Mouse (Mus musculus) kidney, embryonic 15.5 days (tissue): ENCODE results near the gene 3300002I08Rik. TPM values are rescaled to one million over a fixed set of nuclear protein-coding genes. Genes with fewer than 3 reads are reported as not detected.
A peak's percentile ranks its signal among the peaks of the same experiment; 100 is the strongest.
"Not testable (repeated sequence)": the region's sequence is repeated elsewhere in the genome, so short reads cannot be mapped to it uniquely, and the experiment has no call there.

Experiments
- ATAC-seq: fragments of 200-750 bp; cut with Nextera tagmentation; replicated peaks from 2 replicates; pipeline ENCODE4 v1.8.0; 2017; ENCODE audit warnings: moderate TSS enrichment; ENCODE audit not compliant: low FRiP score
- H3K27ac ChIP-seq: fragments of 300-500 bp; sonication (generic); 2 replicates; pipeline ENCODE4 v1.5.1; 2015; ENCODE audit warnings: mild to moderate bottlenecking, inconsistent platforms
- H3K27me3 ChIP-seq: fragments of 300-500 bp; sonication (generic); 2 replicates; pipeline ENCODE4 v1.6.1; 2015; ENCODE audit warnings: inconsistent platforms
- H3K36me3 ChIP-seq: fragments of 300-500 bp; sonication (generic); 2 replicates; pipeline ENCODE4 v1.6.1; 2015; ENCODE audit warnings: inconsistent platforms
- H3K4me1 ChIP-seq: fragments of 300-500 bp; sonication (generic); 2 replicates; pipeline ENCODE4 v1.6.1; 2015; ENCODE audit warnings: inconsistent platforms
- H3K4me2 ChIP-seq: fragments of 300-500 bp; sonication (generic); 2 replicates; pipeline ENCODE4 v1.6.1; 2015; ENCODE audit warnings: moderate library complexity, mild to moderate bottlenecking, inconsistent platforms
- H3K4me3 ChIP-seq: fragments of 300-500 bp; sonication (generic); replicated peaks from 2 replicates; pipeline ENCODE4 v1.5.1; 2015; ENCODE audit warnings: mild to moderate bottlenecking, inconsistent platforms
- H3K9ac ChIP-seq: fragments of 300-500 bp; sonication (generic); 2 replicates; pipeline ENCODE4 v1.6.1; 2015; ENCODE audit warnings: mild to moderate bottlenecking, inconsistent platforms
- H3K9me3 ChIP-seq: fragments of 300-500 bp; sonication (generic); replicated peaks from 2 replicates; pipeline ENCODE4 v1.6.1; 2016; ENCODE audit warnings: inconsistent platforms
- WGBS: fragments of 180-500 bp; shearing (Covaris S2); methylation state at CpG from one replicate; pipeline ENCODE4 v1.1.7; 2015; ENCODE audit warnings: mixed read lengths; 5-methylcytosine and 5-hydroxymethylcytosine counted together
- polyA plus RNA-seq: library from polyadenylated mRNA; unstranded; fragments of >200 nt; fragmentation: Nextera tagmentation; extraction: Ambion mirVana; gene quantifications from 2 replicates; pipeline ENCODE4 v1.2.1, GENCODE M21; 2015

3300002I08Rik gene
- polyA plus RNA-seq: 8.7 and 9.1 TPM in 2 replicates

DNA sequence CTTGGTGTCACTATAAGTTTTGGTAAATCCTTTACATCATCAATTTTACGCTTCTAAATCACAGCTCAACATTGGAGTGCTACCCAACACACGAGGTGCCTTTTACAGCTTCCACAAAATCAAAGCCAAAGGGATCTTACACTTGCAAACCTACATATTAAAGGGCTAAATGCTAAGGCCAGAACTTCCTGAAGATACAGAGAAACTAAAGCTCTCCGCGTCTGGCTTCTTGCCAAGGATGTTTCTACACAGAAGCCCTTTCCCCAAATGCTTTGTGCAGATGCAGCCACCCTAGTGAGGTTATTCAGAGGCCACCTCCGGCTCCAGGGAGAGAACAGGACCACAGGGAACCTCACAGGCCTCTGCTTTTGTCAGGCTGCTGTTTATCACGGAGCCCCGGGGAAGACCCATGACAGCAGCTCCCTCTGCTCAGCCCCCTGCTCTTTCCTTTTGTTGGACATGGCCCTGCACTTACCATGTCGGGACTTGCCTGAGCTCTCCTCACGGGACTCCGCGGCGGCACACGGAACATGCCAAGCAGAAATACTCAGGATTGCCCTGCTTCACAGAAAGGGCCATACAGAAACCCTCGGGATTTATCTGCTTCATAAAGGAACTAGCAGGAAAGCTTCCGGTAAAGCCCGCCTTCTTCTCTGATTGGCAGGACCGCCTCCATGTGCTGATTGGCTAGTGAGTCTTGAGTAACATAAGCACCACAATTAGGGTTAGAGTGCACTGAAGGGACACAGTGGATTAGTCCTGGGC is at the start of gene 3300002I08Rik:
TSS of gene 3300002I08Rik (minus strand) at position 653 of the 765 bp plus-strand sequence.
- Histone ChIP-seq H3K9ac (peak within 1 kb of the TSS; percentile 79), H3K4me3 (peak within 1 kb of the TSS; percentile 70), H3K4me2 (peak within 1 kb of the TSS; percentile 61), H3K27ac (peak within 1 kb of the TSS; percentile 88)
- not testable (repeated sequence) for H3K9me3 ChIP-seq, H3K4me1 ChIP-seq, H3K36me3 ChIP-seq, H3K27me3 ChIP-seq
- WGBS: 4% methylated on average over 17 of the region's 17 CpGs
- peak; percentile 100 for ATAC-seq

DNA sequence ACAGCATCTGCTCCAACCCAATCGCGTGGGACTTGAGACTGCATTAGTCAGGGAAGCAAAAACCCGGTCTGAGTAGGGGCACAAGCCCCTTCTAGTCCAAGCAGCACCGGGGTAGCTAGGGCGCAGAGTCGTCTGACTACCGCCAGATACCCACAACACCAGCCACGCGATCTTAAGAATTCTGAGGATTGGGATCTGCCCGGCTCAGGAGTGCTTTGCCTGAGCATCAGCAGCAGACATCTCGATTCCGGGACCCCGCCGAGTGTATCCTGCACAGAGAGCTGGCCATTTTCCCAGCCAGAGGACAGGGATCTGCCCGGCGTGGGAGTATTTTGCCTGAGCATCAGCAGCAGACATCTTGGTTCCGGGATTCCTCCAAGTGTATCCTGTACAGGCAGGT is 49.6 kb upstream of the 3300002I08Rik start:
- not testable (repeated sequence) for ATAC-seq, H3K27ac ChIP-seq, H3K4me2 ChIP-seq, H3K27me3 ChIP-seq, H3K9ac ChIP-seq, H3K4me3 ChIP-seq, H3K4me1 ChIP-seq
- WGBS: 88% methylated on average over 17 of the region's 17 CpGs
- peaks cover 33% of the 10 kb centered on the region for H3K36me3 ChIP-seq
- peaks cover 20% of the 10 kb centered on the region for H3K9me3 ChIP-seq

DNA sequence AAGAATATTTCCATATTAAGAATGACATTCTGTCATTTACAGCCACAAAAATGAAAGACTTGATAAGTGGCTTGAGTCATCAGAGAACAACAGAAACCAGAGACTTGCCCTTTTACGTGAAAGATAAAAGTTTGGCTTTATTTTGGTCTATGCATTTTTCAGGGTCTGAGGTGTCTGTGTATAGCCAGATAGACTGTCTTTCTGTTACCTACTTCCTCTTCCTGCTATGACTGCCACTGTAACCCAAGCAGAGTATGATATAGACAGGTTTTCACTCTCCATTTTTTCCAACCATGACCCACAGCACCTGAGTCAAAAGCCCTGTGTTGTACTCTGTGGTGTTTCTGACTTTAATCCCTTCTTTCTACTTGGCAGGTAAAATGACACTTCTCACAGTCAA is 27.6 kb upstream of the 3300002I08Rik start:
- no peaks in the 10 kb centered on the region for H3K36me3 ChIP-seq
- H3K27me3 ChIP-seq: no peaks in the 10 kb centered on the region
- no peaks in the 10 kb centered on the region for H3K9me3 ChIP-seq
- no peak for ATAC-seq
- no peak overlapping the region for H3K4me2 ChIP-seq
- no peaks in the 10 kb centered on the region for H3K4me1 ChIP-seq
- no peak overlapping the region for H3K4me3 ChIP-seq
- H3K9ac ChIP-seq: no peak overlapping the region
- 92% methylated on average over 1 of the region's 1 CpGs for WGBS
- no peak overlapping the region for H3K27ac ChIP-seq

DNA sequence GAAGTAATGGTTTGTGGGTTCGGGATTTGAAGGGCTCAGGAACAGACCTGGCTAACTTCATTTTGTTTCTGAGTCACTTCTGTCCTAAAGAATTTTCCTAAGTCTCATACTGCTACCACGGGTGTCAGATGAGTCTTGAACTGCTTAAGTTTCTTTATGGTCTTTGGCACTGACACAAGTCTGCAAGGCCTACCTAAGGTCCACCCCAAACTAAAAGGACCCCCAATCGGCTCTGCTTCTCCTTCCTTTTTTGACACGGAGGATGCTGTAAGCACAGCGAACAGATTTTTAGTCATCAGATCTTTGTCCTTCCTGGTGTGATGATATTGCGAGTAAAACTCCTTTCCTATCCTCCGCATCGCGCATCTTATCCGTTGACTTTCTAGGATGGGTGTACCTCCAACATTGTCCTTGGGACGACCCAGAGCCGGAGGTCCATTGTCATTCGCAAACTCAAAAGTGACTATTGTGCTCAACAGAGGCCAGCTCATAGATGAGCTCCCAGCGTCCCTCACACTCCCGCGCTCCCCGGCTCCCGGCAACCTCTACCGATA is 23.1 kb upstream of the 3300002I08Rik start:
- ATAC-seq, H3K9ac ChIP-seq: not testable (repeated sequence)

DNA sequence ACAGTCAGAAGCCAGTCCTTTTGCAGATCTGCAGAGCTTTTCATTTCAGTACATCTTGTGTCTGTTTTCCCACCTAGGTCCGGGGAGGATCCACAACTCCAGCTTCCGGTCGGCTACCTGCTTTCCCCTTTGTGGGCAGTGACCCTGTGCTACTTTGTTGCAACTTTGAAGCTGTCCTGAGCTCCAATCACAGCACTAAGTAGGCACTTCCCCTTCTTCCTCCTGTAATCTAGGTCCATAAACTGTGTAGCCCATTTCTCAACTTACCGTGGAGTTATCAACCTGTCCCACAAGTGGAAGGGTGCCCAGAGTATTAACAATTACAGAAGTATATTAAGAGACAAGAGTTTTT is 289 bp upstream of the 3300002I08Rik start:
- Histone ChIP-seq H3K36me3 (no peaks in the 10 kb centered on the region), H3K4me3 (peak overlapping the region; percentile 70), H3K9ac (peak overlapping the region; percentile 79), H3K27ac (peak overlapping the region; percentile 88), H3K27me3 (no peaks in the 10 kb centered on the region), H3K9me3 (no peaks in the 10 kb centered on the region), H3K4me2 (peak overlapping the region; percentile 61), H3K4me1 (no peaks in the 10 kb centered on the region)
- 5% methylated on average over 4 of the region's 4 CpGs for WGBS
- ATAC-seq: peak; percentile 76

More for the DNA sequence above, 23.1 kb upstream of the 3300002I08Rik start:
- H3K36me3 ChIP-seq, H3K4me2 ChIP-seq, H3K27me3 ChIP-seq, H3K27ac ChIP-seq, H3K4me3 ChIP-seq, H3K4me1 ChIP-seq, H3K9me3 ChIP-seq: not testable (repeated sequence)
- WGBS: 95% methylated on average over 19 of the region's 19 CpGs

DNA sequence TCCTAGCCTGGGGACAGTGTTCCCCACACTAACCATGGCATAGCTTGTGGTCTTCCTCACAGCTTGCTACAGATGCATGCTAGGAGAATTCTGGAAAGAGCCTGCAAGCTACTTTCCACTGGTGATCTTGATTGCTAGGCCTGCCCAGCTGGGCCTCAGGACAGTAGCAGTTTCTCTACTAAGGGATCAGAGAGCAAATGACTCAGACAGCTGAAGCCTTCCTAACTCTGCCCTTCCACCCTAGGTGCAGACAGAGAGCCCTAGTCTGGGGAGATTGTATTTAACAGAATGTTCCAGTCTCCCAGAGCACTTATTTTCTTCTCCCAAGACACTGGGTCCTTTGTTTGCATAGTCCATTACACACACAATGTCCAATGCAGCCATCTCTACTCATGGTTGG is 5.4 kb downstream of the 3300002I08Rik start:
- H3K27ac ChIP-seq, H3K4me3 ChIP-seq, H3K9ac ChIP-seq, H3K4me1 ChIP-seq, H3K36me3 ChIP-seq, H3K9me3 ChIP-seq, H3K27me3 ChIP-seq, H3K4me2 ChIP-seq, ATAC-seq: not testable (repeated sequence)

DNA sequence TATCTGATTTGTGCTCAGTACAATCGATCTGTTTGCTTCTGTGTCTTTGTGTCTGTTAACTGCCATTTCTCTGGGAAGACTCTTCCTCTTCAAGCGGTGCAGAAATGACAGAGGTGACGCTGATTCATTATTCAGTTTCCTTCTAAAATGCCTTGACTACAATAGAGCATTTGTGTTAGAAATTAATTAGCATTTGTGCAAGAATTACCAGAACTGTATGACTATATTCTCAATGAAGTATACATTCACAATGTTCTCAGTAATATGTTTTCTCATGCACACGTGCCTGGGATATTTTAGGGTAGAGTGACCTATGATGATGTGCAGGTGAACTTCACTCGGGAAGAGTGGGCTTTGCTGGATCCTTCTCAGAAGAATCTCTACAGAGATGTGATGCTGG is 39.2 kb downstream of the 3300002I08Rik start, which contains the start of gene Gm10130:
TSS of gene Gm10130 (plus strand) at position 301 of the 400 bp plus-strand sequence.
- no peak for ATAC-seq
- no peak within 1 kb of the TSS for H3K9ac ChIP-seq
- H3K4me3 ChIP-seq: no peak within 1 kb of the TSS
- H3K9me3 ChIP-seq: peaks cover 32% of the 10 kb centered on the region
- no peaks in the 10 kb centered on the region for H3K27me3 ChIP-seq
- WGBS: 95% methylated on average over 5 of the region's 5 CpGs
- H3K27ac ChIP-seq: no peak within 1 kb of the TSS
- no peaks in the 10 kb centered on the region for H3K4me1 ChIP-seq
- no peak within 1 kb of the TSS for H3K4me2 ChIP-seq
- peaks cover 68% of the 10 kb centered on the region for H3K36me3 ChIP-seq

DNA sequence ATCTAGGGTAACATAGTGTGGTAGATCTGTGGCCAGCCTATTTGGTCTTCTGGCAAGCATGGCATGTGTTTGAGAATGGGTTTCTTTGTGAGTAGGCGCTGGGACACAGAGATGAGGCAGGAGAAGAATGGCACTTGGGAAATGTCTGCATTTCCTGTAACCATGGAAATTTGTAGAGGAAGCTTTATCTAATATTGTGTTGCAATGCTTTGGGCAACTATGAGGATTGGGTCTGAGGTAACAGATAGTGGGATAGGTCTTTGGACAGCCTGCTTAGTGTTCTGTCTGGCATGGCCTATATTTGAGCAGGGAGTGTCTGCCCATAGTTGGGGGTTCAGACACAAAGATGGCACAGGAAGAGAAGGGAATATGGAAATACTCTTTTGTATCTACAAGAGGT is 43.6 kb downstream of the 3300002I08Rik start:
- ATAC-seq: no peak
- Histone ChIP-seq H3K9ac (no peak overlapping the region), H3K4me3 (no peak overlapping the region), H3K4me2 (no peak overlapping the region), H3K36me3 (peaks cover 80% of the 10 kb centered on the region), H3K27me3 (no peaks in the 10 kb centered on the region), H3K4me1 (no peaks in the 10 kb centered on the region), H3K9me3 (peaks cover 30% of the 10 kb centered on the region), H3K27ac (no peak overlapping the region)
- WGBS: 94% methylated on average over 1 of the region's 1 CpGs

DNA sequence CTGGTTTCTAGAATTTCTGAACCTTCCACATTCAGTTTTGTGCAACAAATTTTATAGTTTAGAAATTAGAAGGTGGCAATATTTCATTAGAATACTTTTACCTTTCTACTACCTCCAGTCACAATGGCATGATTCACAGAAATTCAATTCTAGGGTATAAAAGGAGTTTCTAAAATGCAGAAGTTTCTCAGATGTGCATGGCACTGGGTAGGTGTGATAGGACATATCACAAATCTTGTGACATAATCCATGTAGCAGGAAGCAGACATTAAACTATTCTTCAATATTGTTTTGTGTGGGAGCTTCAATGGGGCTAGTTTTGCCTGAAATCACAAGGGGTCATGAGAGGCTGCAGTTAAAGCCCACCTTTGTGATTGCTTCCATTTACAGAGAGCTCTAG is 46.4 kb downstream of the 3300002I08Rik start:
- no peak overlapping the region for H3K4me3 ChIP-seq
- H3K36me3 ChIP-seq: peaks cover 57% of the 10 kb centered on the region
- ATAC-seq: no peak
- no peak overlapping the region for H3K9ac ChIP-seq
- H3K27me3 ChIP-seq: no peaks in the 10 kb centered on the region
- peaks cover 22% of the 10 kb centered on the region for H3K9me3 ChIP-seq
- no peak overlapping the region for H3K27ac ChIP-seq
- no peaks in the 10 kb centered on the region for H3K4me1 ChIP-seq
- H3K4me2 ChIP-seq: no peak overlapping the region

DNA sequence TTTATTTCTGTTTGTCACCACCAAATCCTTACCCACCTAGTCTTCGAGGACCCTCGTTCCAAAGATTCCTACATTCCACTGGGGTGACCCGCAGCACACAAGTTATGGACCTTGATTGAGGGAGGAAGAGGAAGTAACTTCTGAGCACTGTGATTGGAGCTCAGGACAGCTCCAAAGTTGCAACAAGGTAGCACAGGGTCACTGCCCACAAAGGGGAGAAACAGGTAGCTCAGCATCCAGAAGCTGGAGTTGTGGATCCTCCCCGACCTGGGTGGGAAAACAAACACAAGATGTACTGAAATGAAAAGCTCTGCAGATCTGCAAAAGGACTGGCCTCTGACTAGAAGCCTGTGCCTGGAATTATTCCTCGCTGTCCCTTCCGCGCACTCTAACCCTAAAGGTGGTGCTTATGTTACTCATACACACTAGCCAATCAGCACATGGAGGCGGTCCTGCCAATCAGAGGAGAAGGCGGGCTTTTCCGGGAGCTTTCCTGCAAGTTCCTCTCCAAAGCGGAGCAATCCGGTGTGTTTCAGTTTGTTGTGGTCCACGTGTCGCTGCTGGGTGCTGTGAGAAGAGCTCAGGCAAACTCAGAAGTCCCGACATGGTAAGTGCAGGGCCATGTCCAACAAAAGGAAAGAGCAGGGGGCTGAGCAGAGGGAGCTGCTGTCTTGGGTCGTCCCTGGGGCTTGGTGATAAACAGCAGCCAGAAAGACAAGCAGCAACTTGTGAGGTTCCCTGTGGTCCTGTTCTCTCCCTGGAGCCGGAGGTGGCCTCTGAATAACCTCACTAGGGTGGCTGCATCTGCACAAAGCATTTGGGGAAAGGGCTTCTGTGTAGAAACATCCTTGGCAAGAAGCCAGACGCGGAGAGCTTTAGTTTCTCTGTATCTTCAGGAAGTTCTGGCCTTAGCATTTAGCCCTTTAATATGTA is 51.3 kb downstream of the 3300002I08Rik start:
- peak; percentile 100 for ATAC-seq
- peak overlapping the region; percentile 61 for H3K4me3 ChIP-seq
- peaks cover 20% of the 10 kb centered on the region for H3K36me3 ChIP-seq
- not testable (repeated sequence) for H3K9me3 ChIP-seq, H3K27me3 ChIP-seq, H3K4me1 ChIP-seq
- H3K4me2 ChIP-seq: peak overlapping the region; percentile 69
- peak overlapping the region; percentile 89 for H3K27ac ChIP-seq
- 10% methylated on average over 19 of the region's 19 CpGs for WGBS
- peak overlapping the region; percentile 59 for H3K9ac ChIP-seq

DNA sequence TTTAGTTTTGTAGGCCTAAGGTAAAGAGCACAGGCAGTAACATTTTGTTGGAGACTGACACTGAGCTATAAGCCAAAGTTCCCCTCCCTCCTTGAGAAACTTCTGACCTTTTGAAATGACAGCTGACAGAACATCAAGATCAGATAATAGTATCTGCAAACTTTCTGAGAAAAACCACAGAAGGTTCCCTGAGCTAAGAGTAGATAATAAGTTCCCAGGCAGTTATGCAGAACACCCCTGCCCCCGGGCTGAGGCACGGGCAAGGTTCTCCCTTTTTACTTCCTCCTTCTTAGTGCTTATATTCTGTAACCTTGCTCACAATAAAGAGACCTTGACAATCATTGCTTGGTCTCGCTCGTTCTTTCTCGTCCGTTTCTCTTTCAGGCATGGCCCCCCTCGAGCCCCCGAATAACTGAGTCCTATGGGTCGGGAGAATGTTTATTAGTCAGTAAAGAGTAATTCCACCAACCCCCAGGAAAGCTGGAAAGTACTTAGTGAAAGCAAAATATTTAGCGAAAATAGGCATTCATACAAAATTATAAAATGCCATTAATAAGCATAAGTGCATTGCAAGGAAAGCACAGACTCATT is 55.3 kb downstream of the 3300002I08Rik start:
- H3K27ac ChIP-seq: no peak overlapping the region
- no peak overlapping the region for H3K4me2 ChIP-seq
- H3K9me3 ChIP-seq: no peaks in the 10 kb centered on the region
- no peaks in the 10 kb centered on the region for H3K36me3 ChIP-seq
- WGBS: 83% methylated on average over 10 of the region's 10 CpGs
- no peak for ATAC-seq
- H3K9ac ChIP-seq: no peak overlapping the region
- no peak overlapping the region for H3K4me3 ChIP-seq
- H3K27me3 ChIP-seq: no peaks in the 10 kb centered on the region
- no peaks in the 10 kb centered on the region; the same call in 1 of the 2 replicates for H3K4me1 ChIP-seq

DNA sequence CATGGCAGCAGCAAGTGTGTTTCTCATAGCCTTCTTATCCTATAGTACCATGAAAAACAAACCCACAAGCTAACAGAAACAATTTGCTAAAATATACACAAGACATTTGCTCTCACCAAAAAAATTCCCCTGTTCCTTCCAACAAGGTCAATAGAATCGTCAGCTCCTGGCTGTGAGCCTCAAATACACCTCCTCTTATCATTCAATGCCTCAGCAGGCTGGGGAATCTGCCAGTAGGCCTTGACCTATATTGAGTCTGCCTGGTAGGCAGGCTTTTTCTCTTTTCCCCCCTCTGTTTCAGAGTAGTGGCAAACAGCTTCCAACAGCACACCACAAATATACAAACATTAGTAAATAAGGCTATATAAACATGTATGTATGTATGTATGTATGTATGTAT is 63.5 kb downstream of the 3300002I08Rik start:
- no peak overlapping the region for H3K4me2 ChIP-seq
- H3K27me3 ChIP-seq: no peaks in the 10 kb centered on the region
- H3K9ac ChIP-seq: no peak overlapping the region
- H3K4me1 ChIP-seq: no peaks in the 10 kb centered on the region
- no peaks in the 10 kb centered on the region for H3K9me3 ChIP-seq
- no peak overlapping the region for H3K27ac ChIP-seq
- no peaks in the 10 kb centered on the region for H3K36me3 ChIP-seq
- ATAC-seq: no peak
- 50% methylated on average over 1 of the region's 1 CpGs for WGBS
- H3K4me3 ChIP-seq: no peak overlapping the region
